Mouse (Mus musculus) E14TG2a.4 (cell line): ENCODE results near the gene Chic2.

Source experiments
- CTCF ChIP-seq: conservative IDR thresholded peaks from 2 replicates; pipeline ENCODE4 v1.5.1; 2014; ENCODE audit warnings: low read length
- NANOG ChIP-seq: IDR thresholded peaks from 2 replicates; pipeline ENCODE4 v1.6.1; 2014; ENCODE audit warnings: borderline replicate concordance, low read length, mixed read lengths
- POU5F1 ChIP-seq: IDR thresholded peaks from 2 replicates; pipeline ENCODE4 v1.6.1; 2014; ENCODE audit warnings: low read length, borderline replicate concordance

DNA sequence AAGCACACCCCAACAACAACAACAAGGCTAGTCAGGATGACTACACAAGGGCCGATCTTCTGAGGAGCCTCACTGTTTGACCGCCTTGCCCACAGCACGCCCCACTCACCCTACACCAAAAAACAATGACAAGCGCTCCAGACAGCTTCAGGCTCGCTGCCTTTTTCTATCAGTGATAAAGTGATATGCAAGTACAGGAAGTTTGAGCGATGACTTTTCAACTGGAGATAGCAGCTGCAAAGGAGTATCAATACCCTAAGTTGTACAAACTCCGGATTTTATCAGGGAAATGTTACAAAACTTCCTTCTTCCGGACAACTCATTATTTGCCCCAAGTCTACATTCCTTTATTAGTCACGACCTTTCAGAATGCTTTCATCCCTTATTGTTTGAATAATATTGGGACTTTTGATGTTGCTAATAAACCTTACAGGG, 1.5 kb downstream of the Chic2 start:
- TF ChIP-seq CTCF = no peak
- no peak for TF ChIP-seq POU5F1
- TF ChIP-seq NANOG = no peak
